Mouse (Mus musculus): Measurements from ENCODE around the gene Abl1. TPM values are rescaled to one million over a fixed set of nuclear protein-coding genes. Genes with fewer than 3 reads are reported as not detected.

Abl1 gene
- polyA plus RNA-seq, 1 experiment = 39.9 TPM

- no peak overlapping the region; the same call in 1 of the 2 replicates for H3K4me3 ChIP-seq (ENCODE audit: insufficient read depth, low read length)
- TF ChIP-seq CTCF (IDR thresholded peaks at IDR 0.05; ENCODE audit: extremely low read depth, insufficient read depth, low read length) (no peak), POLR2A (IDR thresholded peaks at IDR 0.05; ENCODE audit: extremely low read depth, insufficient read depth, low read length) (no peak)
- no peak overlapping the region for H3K27ac ChIP-seq (ENCODE audit: insufficient read depth, low read length)
- no peaks in the 10 kb centered on the region for H3K4me1 ChIP-seq (ENCODE audit: control insufficient read depth, insufficient read depth, low read length)
Observed at GRCm38 (mm10) chr2:31846692-31847660, 158.8 kb downstream of the Abl1 start.

- Histone ChIP-seq H3K27ac (ENCODE audit: insufficient read depth, low read length) (no peak overlapping the region), H3K4me3 (ENCODE audit: insufficient read depth, low read length) (no peak overlapping the region), H3K4me1 (ENCODE audit: control insufficient read depth, insufficient read depth, low read length) (no peaks in the 10 kb centered on the region)
- peak; percentile 42 for TF ChIP-seq CTCF (IDR thresholded peaks at IDR 0.05; ENCODE audit: extremely low read depth, insufficient read depth, low read length)
- no peak for TF ChIP-seq POLR2A (IDR thresholded peaks at IDR 0.05; ENCODE audit: extremely low read depth, insufficient read depth, low read length)
Observed at GRCm38 (mm10) chr2:31847908-31848307, 159.7 kb downstream of the Abl1 start.

DNA sequence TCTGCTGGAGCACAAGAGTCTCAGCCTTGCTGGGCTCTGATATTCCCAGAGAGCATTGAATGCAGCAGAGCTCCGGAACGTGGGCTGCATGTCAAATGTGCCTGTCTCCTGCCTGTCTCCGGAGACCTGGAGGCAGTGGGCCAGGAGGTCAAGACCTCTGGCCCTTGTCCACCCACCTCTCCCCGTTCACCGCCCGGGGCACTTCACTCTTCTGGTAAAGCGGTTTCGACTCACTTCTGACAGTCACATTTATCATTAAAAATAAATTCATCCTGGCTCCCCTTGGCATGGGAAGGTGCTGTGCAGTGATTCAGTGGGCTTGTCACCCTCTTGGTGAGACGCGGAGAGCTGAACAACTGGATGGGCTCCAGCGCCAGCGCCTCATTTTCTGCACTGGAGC is 162.0 kb downstream of the Abl1 start:
- Histone ChIP-seq H3K4me3 (ENCODE audit: insufficient read depth, low read length) (no peak overlapping the region), H3K4me1 (ENCODE audit: control insufficient read depth, insufficient read depth, low read length) (no peaks in the 10 kb centered on the region), H3K27ac (ENCODE audit: insufficient read depth, low read length) (no peak overlapping the region)
- no peak for TF ChIP-seq CTCF (IDR thresholded peaks at IDR 0.05; ENCODE audit: extremely low read depth, insufficient read depth, low read length)
- TF ChIP-seq POLR2A (IDR thresholded peaks at IDR 0.05; ENCODE audit: extremely low read depth, insufficient read depth, low read length) = no peak

Other genes starting within 250 kb of the Abl1 start
- gene Ass1, start 218.2 kb upstream of the Abl1 start, polyA plus RNA-seq (2012; rRNA removed) = 37.1 and 39.2 TPM in 2 replicates
- gene Fubp3, start 115.7 kb upstream of the Abl1 start, polyA plus RNA-seq (2012; rRNA removed) = 35.1 and 39.2 TPM in 2 replicates
- 0.17 TPM in 2 replicates for gene Prdm12, start 48.3 kb upstream of the Abl1 start, polyA plus RNA-seq (2012; rRNA removed)
- 24.4 and 27.3 TPM in 2 replicates for gene Exosc2, start 17.7 kb upstream of the Abl1 start, polyA plus RNA-seq (2012; rRNA removed)
- gene Qrfp, start 122.2 kb downstream of the Abl1 start, polyA plus RNA-seq (2012; rRNA removed) = not detected in 2 replicates
- gene Fibcd1, start 157.6 kb downstream of the Abl1 start, polyA plus RNA-seq (2012; rRNA removed) = 4.9 and 11.4 TPM in 2 replicates
- 3.9 and 4.3 TPM in 2 replicates for gene Lamc3, start 198.9 kb downstream of the Abl1 start, polyA plus RNA-seq (2012; rRNA removed)